Mouse (Mus musculus): Measurements from ENCODE around the gene Cbfa2t3. TPM values are rescaled to one million over a fixed set of nuclear protein-coding genes. Genes with fewer than 3 reads are reported as not detected.

Gene Cbfa2t3
- polyA plus RNA-seq, 1 experiment from 2014 or later: 6.8 TPM

GRCm38 (mm10) chr8:122711480-122711879, 12.6 kb upstream of the Cbfa2t3 start:
- 59% methylated on average over 3 of the region's 3 CpGs for WGBS
- Histone ChIP-seq H3K9ac (ENCODE audit: low read length) (no peak overlapping the region), H3K27ac (ENCODE audit: low read length) (no peak overlapping the region)

GRCm38 (mm10) chr8:122709340-122710111, 10.6 kb upstream of the Cbfa2t3 start:
- Histone ChIP-seq H3K4me1 (replicated peaks; ENCODE audit: control insufficient read depth, insufficient read depth, low read length) (0 out of 2 replicates have a peak, but pooled peaks cover 2% of the 10 kb centered on the region), H3K9ac (ENCODE audit: low read length) (no peak overlapping the region), H3K36me3 (ENCODE audit: control insufficient read depth, insufficient read depth, low read length) (no peaks in the 10 kb centered on the region), H3K9me3 (ENCODE audit: control insufficient read depth, low read length) (no peaks in the 10 kb centered on the region), H3K4me2 (ENCODE audit: low read depth, low read length) (no peak overlapping the region), H3K27me3 (ENCODE audit: control insufficient read depth, insufficient read depth, low read depth, low read length) (no peaks in the 10 kb centered on the region), H3K27ac (ENCODE audit: low read length) (no peak overlapping the region), H3K4me3 (ENCODE audit: low read length) (no peak overlapping the region)
- ATAC-seq (ENCODE audit: low read depth): no peak
- WGBS: 40% methylated on average over 26 of the region's 26 CpGs

More at GRCm38 (mm10) chr8:122711480-122711879, 12.6 kb upstream of the Cbfa2t3 start:
- Histone ChIP-seq H3K36me3 (ENCODE audit: control insufficient read depth, insufficient read depth, low read length) (no peaks in the 10 kb centered on the region), H3K9me3 (ENCODE audit: control insufficient read depth, low read length) (no peaks in the 10 kb centered on the region), H3K4me2 (ENCODE audit: low read depth, low read length) (no peak overlapping the region), H3K4me3 (ENCODE audit: low read length) (no peak overlapping the region), H3K4me1 (replicated peaks; ENCODE audit: control insufficient read depth, insufficient read depth, low read length) (0 out of 2 replicates have a peak, but pooled peaks cover 2% of the 10 kb centered on the region), H3K27me3 (ENCODE audit: control insufficient read depth, insufficient read depth, low read depth, low read length) (no peaks in the 10 kb centered on the region)
- no peak for ATAC-seq (ENCODE audit: low read depth)

- no peaks in the 10 kb centered on the region for H3K27me3 ChIP-seq (ENCODE audit: control insufficient read depth, insufficient read depth, low read depth, low read length)
- H3K27ac ChIP-seq (ENCODE audit: low read length): no peak overlapping the region
- 0 out of 2 replicates have a peak, but pooled peaks cover 2% of the 10 kb centered on the region for H3K4me1 ChIP-seq (replicated peaks; ENCODE audit: control insufficient read depth, insufficient read depth, low read length)
- no peaks in the 10 kb centered on the region for H3K9me3 ChIP-seq (ENCODE audit: control insufficient read depth, low read length)
- no peak overlapping the region for H3K4me3 ChIP-seq (ENCODE audit: low read length)
- no peak overlapping the region for H3K4me2 ChIP-seq (ENCODE audit: low read depth, low read length)
- ATAC-seq (ENCODE audit: low read depth): no peak
- no peak overlapping the region for H3K9ac ChIP-seq (ENCODE audit: low read length)
- no peaks in the 10 kb centered on the region for H3K36me3 ChIP-seq (ENCODE audit: control insufficient read depth, insufficient read depth, low read length)
- WGBS: 55% methylated on average over 4 of the region's 4 CpGs
Observed at GRCm38 (mm10) chr8:122707184-122707583, 8.3 kb upstream of the Cbfa2t3 start.

GRCm38 (mm10) chr8:122705901-122706561, 7.1 kb upstream of the Cbfa2t3 start:
- H3K4me3 ChIP-seq (ENCODE audit: low read length): no peak overlapping the region
- no peaks in the 10 kb centered on the region for H3K9me3 ChIP-seq (ENCODE audit: control insufficient read depth, low read length)
- H3K27ac ChIP-seq (ENCODE audit: low read length): no peak overlapping the region
- no peaks in the 10 kb centered on the region for H3K4me1 ChIP-seq (replicated peaks; ENCODE audit: control insufficient read depth, insufficient read depth, low read length)
- no peak for ATAC-seq (ENCODE audit: low read depth)
- no peak overlapping the region for H3K4me2 ChIP-seq (ENCODE audit: low read depth, low read length)
- WGBS: 40% methylated on average over 12 of the region's 12 CpGs
- H3K36me3 ChIP-seq (ENCODE audit: control insufficient read depth, insufficient read depth, low read length): no peaks in the 10 kb centered on the region
- H3K27me3 ChIP-seq (ENCODE audit: control insufficient read depth, insufficient read depth, low read depth, low read length): no peaks in the 10 kb centered on the region
- no peak overlapping the region for H3K9ac ChIP-seq (ENCODE audit: low read length)

- Histone ChIP-seq H3K9me3 (ENCODE audit: control insufficient read depth, low read length) (no peaks in the 10 kb centered on the region), H3K9ac (ENCODE audit: low read length) (no peak overlapping the region), H3K27ac (ENCODE audit: low read length) (no peak overlapping the region), H3K27me3 (ENCODE audit: control insufficient read depth, insufficient read depth, low read depth, low read length) (no peaks in the 10 kb centered on the region), H3K4me1 (replicated peaks; ENCODE audit: control insufficient read depth, insufficient read depth, low read length) (no peaks in the 10 kb centered on the region), H3K36me3 (ENCODE audit: control insufficient read depth, insufficient read depth, low read length) (no peaks in the 10 kb centered on the region), H3K4me2 (ENCODE audit: low read depth, low read length) (no peak overlapping the region), H3K4me3 (ENCODE audit: low read length) (no peak overlapping the region)
- no peak for ATAC-seq (ENCODE audit: low read depth)
- 69% methylated on average over 3 of the region's 3 CpGs for WGBS
Observed at GRCm38 (mm10) chr8:122704612-122705011, 5.7 kb upstream of the Cbfa2t3 start.

- no peak overlapping the region for H3K27ac ChIP-seq (ENCODE audit: low read length)
- ATAC-seq (ENCODE audit: low read depth): no peak
- H3K4me2 ChIP-seq (ENCODE audit: low read depth, low read length): no peak overlapping the region
- H3K4me3 ChIP-seq (ENCODE audit: low read length): no peak overlapping the region
- H3K36me3 ChIP-seq (ENCODE audit: control insufficient read depth, insufficient read depth, low read length): no peaks in the 10 kb centered on the region
- WGBS: 76% methylated on average over 6 of the region's 6 CpGs
- H3K4me1 ChIP-seq (replicated peaks; ENCODE audit: control insufficient read depth, insufficient read depth, low read length): peaks cover 3% of the 10 kb centered on the region
- H3K9me3 ChIP-seq (ENCODE audit: control insufficient read depth, low read length): no peaks in the 10 kb centered on the region
- no peaks in the 10 kb centered on the region for H3K27me3 ChIP-seq (ENCODE audit: control insufficient read depth, insufficient read depth, low read depth, low read length)
- H3K9ac ChIP-seq (ENCODE audit: low read length): no peak overlapping the region
Observed at GRCm38 (mm10) chr8:122702957-122703356, 4.0 kb upstream of the Cbfa2t3 start.

- no peaks in the 10 kb centered on the region for H3K36me3 ChIP-seq (ENCODE audit: control insufficient read depth, insufficient read depth, low read length)
- H3K9me3 ChIP-seq (ENCODE audit: control insufficient read depth, low read length): no peaks in the 10 kb centered on the region
- H3K27ac ChIP-seq (ENCODE audit: low read length): no peak overlapping the region
- H3K4me2 ChIP-seq (ENCODE audit: low read depth, low read length): no peak overlapping the region
- H3K4me3 ChIP-seq (ENCODE audit: low read length): no peak overlapping the region
- H3K9ac ChIP-seq (ENCODE audit: low read length): no peak overlapping the region
- no peak for ATAC-seq (ENCODE audit: low read depth)
- H3K4me1 ChIP-seq (replicated peaks; ENCODE audit: control insufficient read depth, insufficient read depth, low read length): peaks cover 3% of the 10 kb centered on the region
- H3K27me3 ChIP-seq (ENCODE audit: control insufficient read depth, insufficient read depth, low read depth, low read length): no peaks in the 10 kb centered on the region
- WGBS: 34% methylated on average over 10 of the region's 10 CpGs
Observed at GRCm38 (mm10) chr8:122702301-122702941, 3.5 kb upstream of the Cbfa2t3 start.

- no peak for ATAC-seq (ENCODE audit: low read depth)
- no peak overlapping the region for H3K27ac ChIP-seq (ENCODE audit: low read length)
Observed at GRCm38 (mm10) chr8:122701441-122702185, 2.7 kb upstream of the Cbfa2t3 start.

More at GRCm38 (mm10) chr8:122701441-122702185, 2.7 kb upstream of the Cbfa2t3 start:
- peaks cover 3% of the 10 kb centered on the region for H3K4me1 ChIP-seq (replicated peaks; ENCODE audit: control insufficient read depth, insufficient read depth, low read length)
- H3K4me3 ChIP-seq (ENCODE audit: low read length): no peak overlapping the region
- H3K27me3 ChIP-seq (ENCODE audit: control insufficient read depth, insufficient read depth, low read depth, low read length): no peaks in the 10 kb centered on the region
- no peak overlapping the region for H3K9ac ChIP-seq (ENCODE audit: low read length)
- no peaks in the 10 kb centered on the region for H3K9me3 ChIP-seq (ENCODE audit: control insufficient read depth, low read length)
- no peak overlapping the region for H3K4me2 ChIP-seq (ENCODE audit: low read depth, low read length)
- H3K36me3 ChIP-seq (ENCODE audit: control insufficient read depth, insufficient read depth, low read length): no peaks in the 10 kb centered on the region
- 69% methylated on average over 12 of the region's 12 CpGs for WGBS

All from lung, embryonic 16.5 days (tissue).